Mouse (Mus musculus): ENCODE data around the gene Ogt. TPM values are rescaled to one million over a fixed set of nuclear protein-coding genes. Genes with fewer than 3 reads are reported as not detected.

The Ogt gene
- polyA plus RNA-seq, 1 experiment from 2014 or later, result 246 TPM

GRCm38 (mm10) chrX:101640194-101641160 lies 617 bp downstream of the Ogt start:
- WGBS, result 18% methylated on average over 45 of the region's 45 CpGs
- Histone ChIP-seq H3K36me3 (ENCODE audit: control insufficient read depth, insufficient read depth, low read length) (no peaks in the 10 kb centered on the region; the same call in 1 of the 2 replicates), H3K27ac (ENCODE audit: low read depth, low read length) (peak overlapping the region; percentile 61), H3K9ac (ENCODE audit: low read length) (peak overlapping the region; percentile 80), H3K4me1 (ENCODE audit: control insufficient read depth, insufficient read depth, low read length) (no peaks in the 10 kb centered on the region), H3K4me2 (ENCODE audit: low read depth) (peak overlapping the region; percentile 63), H3K27me3 (ENCODE audit: control insufficient read depth, insufficient read depth, low read length) (no peaks in the 10 kb centered on the region), H3K9me3 (ENCODE audit: control insufficient read depth, low read length) (no peaks in the 10 kb centered on the region), H3K4me3 (ENCODE audit: low read depth, low read length) (peak overlapping the region; percentile 70)
- peak; percentile 36 for DNase-seq (ENCODE audit: low spot score)
- ATAC-seq (ENCODE audit: insufficient read depth, low FRiP score, low TSS enrichment), result peak; percentile 36

- Histone ChIP-seq H3K4me1 (ENCODE audit: control insufficient read depth, insufficient read depth, low read length) (no peaks in the 10 kb centered on the region), H3K4me2 (ENCODE audit: low read depth) (peak overlapping the region; percentile 63), H3K27ac (ENCODE audit: low read depth, low read length) (peak overlapping the region; percentile 27; the same call in 1 of the 2 replicates), H3K9ac (ENCODE audit: low read length) (peak overlapping the region; percentile 80), H3K9me3 (ENCODE audit: control insufficient read depth, low read length) (no peaks in the 10 kb centered on the region), H3K36me3 (ENCODE audit: control insufficient read depth, insufficient read depth, low read length) (no peaks in the 10 kb centered on the region; the same call in 1 of the 2 replicates), H3K27me3 (ENCODE audit: control insufficient read depth, insufficient read depth, low read length) (no peaks in the 10 kb centered on the region), H3K4me3 (ENCODE audit: low read depth, low read length) (peak overlapping the region; percentile 70)
- 13% methylated on average over 6 of the region's 6 CpGs for WGBS
- peak; percentile 16 for DNase-seq (ENCODE audit: low spot score)
- no peak for ATAC-seq (ENCODE audit: insufficient read depth, low FRiP score, low TSS enrichment)
Observed at GRCm38 (mm10) chrX:101641161-101641530, 1.3 kb downstream of the Ogt start.

GRCm38 (mm10) chrX:101642091-101642490 lies 2.2 kb downstream of the Ogt start:
- H3K36me3 ChIP-seq (ENCODE audit: control insufficient read depth, insufficient read depth, low read length), result no peaks in the 10 kb centered on the region; the same call in 1 of the 2 replicates
- peak overlapping the region; percentile 19 for H3K9ac ChIP-seq (ENCODE audit: low read length)
- no peaks in the 10 kb centered on the region for H3K27me3 ChIP-seq (ENCODE audit: control insufficient read depth, insufficient read depth, low read length)
- peak overlapping the region; percentile 63 for H3K4me2 ChIP-seq (ENCODE audit: low read depth)
- no peaks in the 10 kb centered on the region for H3K4me1 ChIP-seq (ENCODE audit: control insufficient read depth, insufficient read depth, low read length)
- H3K9me3 ChIP-seq (ENCODE audit: control insufficient read depth, low read length), result no peaks in the 10 kb centered on the region
- DNase-seq (ENCODE audit: low spot score) (no peak), ATAC-seq (ENCODE audit: insufficient read depth, low FRiP score, low TSS enrichment) (no peak)
- 24% methylated on average over 5 of the region's 5 CpGs for WGBS
- H3K4me3 ChIP-seq (ENCODE audit: low read depth, low read length), result peak overlapping the region; percentile 70
- H3K27ac ChIP-seq (ENCODE audit: low read depth, low read length), result no peak overlapping the region

- WGBS, result 70% methylated on average over 2 of the region's 2 CpGs
- DNase-seq (ENCODE audit: low spot score) (no peak), ATAC-seq (ENCODE audit: insufficient read depth, low FRiP score, low TSS enrichment) (no peak)
- no peak overlapping the region for H3K4me2 ChIP-seq (ENCODE audit: low read depth)
- H3K9ac ChIP-seq (ENCODE audit: low read length), result no peak overlapping the region
- H3K27ac ChIP-seq (ENCODE audit: low read depth, low read length), result no peak overlapping the region
- H3K36me3 ChIP-seq (ENCODE audit: control insufficient read depth, insufficient read depth, low read length), result no peaks in the 10 kb centered on the region; the same call in 1 of the 2 replicates
- no peak overlapping the region for H3K4me3 ChIP-seq (ENCODE audit: low read depth, low read length)
- H3K27me3 ChIP-seq (ENCODE audit: control insufficient read depth, insufficient read depth, low read length), result no peaks in the 10 kb centered on the region
- H3K9me3 ChIP-seq (ENCODE audit: control insufficient read depth, low read length), result no peaks in the 10 kb centered on the region
- H3K4me1 ChIP-seq (ENCODE audit: control insufficient read depth, insufficient read depth, low read length), result no peaks in the 10 kb centered on the region
Observed at GRCm38 (mm10) chrX:101645286-101645685, 5.4 kb downstream of the Ogt start.

- DNase-seq (ENCODE audit: low spot score), result no peak
- ATAC-seq (ENCODE audit: insufficient read depth, low FRiP score, low TSS enrichment), result no peak
- Histone ChIP-seq H3K36me3 (ENCODE audit: control insufficient read depth, insufficient read depth, low read length) (no peaks in the 10 kb centered on the region; the same call in 1 of the 2 replicates), H3K9ac (ENCODE audit: low read length) (no peak overlapping the region), H3K4me3 (ENCODE audit: low read depth, low read length) (no peak overlapping the region), H3K4me2 (ENCODE audit: low read depth) (no peak overlapping the region), H3K27me3 (ENCODE audit: control insufficient read depth, insufficient read depth, low read length) (no peaks in the 10 kb centered on the region), H3K4me1 (ENCODE audit: control insufficient read depth, insufficient read depth, low read length) (no peaks in the 10 kb centered on the region), H3K27ac (ENCODE audit: low read depth, low read length) (no peak overlapping the region), H3K9me3 (ENCODE audit: control insufficient read depth, low read length) (no peaks in the 10 kb centered on the region)
- WGBS, result 89% methylated on average over 5 of the region's 5 CpGs
Observed at GRCm38 (mm10) chrX:101646621-101647020, 6.8 kb downstream of the Ogt start.

GRCm38 (mm10) chrX:101695686-101696085 lies 55.8 kb downstream of the Ogt start:
- no peak overlapping the region for H3K4me3 ChIP-seq (ENCODE audit: low read depth, low read length)
- DNase-seq (ENCODE audit: low spot score) (no peak), ATAC-seq (ENCODE audit: insufficient read depth, low FRiP score, low TSS enrichment) (no peak)
- H3K27me3 ChIP-seq (ENCODE audit: control insufficient read depth, insufficient read depth, low read length), result no peaks in the 10 kb centered on the region
- H3K36me3 ChIP-seq (ENCODE audit: control insufficient read depth, insufficient read depth, low read length), result no peaks in the 10 kb centered on the region
- H3K4me2 ChIP-seq (ENCODE audit: low read depth), result no peak overlapping the region
- H3K9me3 ChIP-seq (ENCODE audit: control insufficient read depth, low read length), result no peaks in the 10 kb centered on the region
- no peak overlapping the region for H3K27ac ChIP-seq (ENCODE audit: low read depth, low read length)
- WGBS, result 93% methylated on average over 27 of the region's 27 CpGs
- H3K4me1 ChIP-seq (ENCODE audit: control insufficient read depth, insufficient read depth, low read length), result no peaks in the 10 kb centered on the region
- H3K9ac ChIP-seq (ENCODE audit: low read length), result no peak overlapping the region

- Histone ChIP-seq H3K9ac (ENCODE audit: low read length) (no peak overlapping the region), H3K9me3 (ENCODE audit: control insufficient read depth, low read length) (no peaks in the 10 kb centered on the region), H3K27me3 (ENCODE audit: control insufficient read depth, insufficient read depth, low read length) (no peaks in the 10 kb centered on the region), H3K4me3 (ENCODE audit: low read depth, low read length) (no peak overlapping the region), H3K36me3 (ENCODE audit: control insufficient read depth, insufficient read depth, low read length) (no peaks in the 10 kb centered on the region), H3K4me2 (ENCODE audit: low read depth) (no peak overlapping the region), H3K4me1 (ENCODE audit: control insufficient read depth, insufficient read depth, low read length) (no peaks in the 10 kb centered on the region), H3K27ac (ENCODE audit: low read depth, low read length) (no peak overlapping the region)
- 71% methylated on average over 33 of the region's 54 CpGs for WGBS
- no peak for DNase-seq (ENCODE audit: low spot score)
- ATAC-seq (ENCODE audit: insufficient read depth, low FRiP score, low TSS enrichment), result no peak
Observed at GRCm38 (mm10) chrX:101697537-101697936, 57.7 kb downstream of the Ogt start.

GRCm38 (mm10) chrX:101698232-101698631 lies 58.4 kb downstream of the Ogt start:
- no peak for DNase-seq (ENCODE audit: low spot score)
- WGBS, result 68% methylated on average over 21 of the region's 23 CpGs
- H3K4me1 ChIP-seq (ENCODE audit: control insufficient read depth, insufficient read depth, low read length), result no peaks in the 10 kb centered on the region

GRCm38 (mm10) chrX:101705111-101705510 lies 65.3 kb downstream of the Ogt start:
- 85% methylated on average over 7 of the region's 7 CpGs for WGBS
- no peak for ATAC-seq (ENCODE audit: insufficient read depth, low FRiP score, low TSS enrichment)
- Histone ChIP-seq H3K4me1 (ENCODE audit: control insufficient read depth, insufficient read depth, low read length) (no peaks in the 10 kb centered on the region), H3K4me2 (ENCODE audit: low read depth) (no peak overlapping the region), H3K9ac (ENCODE audit: low read length) (no peak overlapping the region), H3K27me3 (ENCODE audit: control insufficient read depth, insufficient read depth, low read length) (no peaks in the 10 kb centered on the region), H3K4me3 (ENCODE audit: low read depth, low read length) (no peak overlapping the region), H3K9me3 (ENCODE audit: control insufficient read depth, low read length) (no peaks in the 10 kb centered on the region), H3K36me3 (ENCODE audit: control insufficient read depth, insufficient read depth, low read length) (no peaks in the 10 kb centered on the region), H3K27ac (ENCODE audit: low read depth, low read length) (no peak overlapping the region)
- no peak for DNase-seq (ENCODE audit: low spot score)

More at GRCm38 (mm10) chrX:101698232-101698631, 58.4 kb downstream of the Ogt start:
- Histone ChIP-seq H3K4me3 (ENCODE audit: low read depth, low read length) (no peak overlapping the region), H3K27me3 (ENCODE audit: control insufficient read depth, insufficient read depth, low read length) (no peaks in the 10 kb centered on the region), H3K9ac (ENCODE audit: low read length) (no peak overlapping the region), H3K27ac (ENCODE audit: low read depth, low read length) (no peak overlapping the region), H3K4me2 (ENCODE audit: low read depth) (no peak overlapping the region), H3K36me3 (ENCODE audit: control insufficient read depth, insufficient read depth, low read length) (no peaks in the 10 kb centered on the region), H3K9me3 (ENCODE audit: control insufficient read depth, low read length) (no peaks in the 10 kb centered on the region)
- no peak for ATAC-seq (ENCODE audit: insufficient read depth, low FRiP score, low TSS enrichment)

Data from neural tube, embryonic 11.5 days (tissue).